Mouse (Mus musculus): ENCODE measurements at regions not wholly inside any gene's neighbourhood (a gene's known extent, or its start where the extent isn't known, plus 50 kb on each side); places are given as distances from the start of the nearest gene placed in this dataset.

- H3K27ac ChIP-seq (ENCODE audit: control insufficient read depth, low read depth, low read length) = no peak overlapping the region
- H3K4me1 ChIP-seq (ENCODE audit: control insufficient read depth in 1 of 2, insufficient read depth in 2 of 2, low read length in 2 of 2) = no peaks in the 10 kb centered on the region
- DNase-seq (ENCODE audit: low read depth, low spot score) = no peak
- H3K27me3 ChIP-seq (ENCODE audit: control insufficient read depth in 1 of 2, insufficient read depth in 2 of 2, low read length in 2 of 2) = no peaks in the 10 kb centered on the region
- H3K36me3 ChIP-seq (ENCODE audit: control insufficient read depth in 1 of 2, insufficient read depth in 2 of 2, low read length in 2 of 2) = no peaks in the 10 kb centered on the region
- no peaks in the 10 kb centered on the region for H3K79me2 ChIP-seq (ENCODE audit: control insufficient read depth, insufficient read depth, low read length, poor library complexity)
- H3K9ac ChIP-seq (ENCODE audit: control insufficient read depth, low read depth, low read length, poor library complexity, severe bottlenecking) = no peak overlapping the region
- TF ChIP-seq MYC (IDR thresholded peaks at IDR 0.05; ENCODE audit: low read depth, low read length) (no peak), ELF1 (IDR thresholded peaks at IDR 0.05; ENCODE audit: low read depth, low read length) (no peak), SMC3 (IDR thresholded peaks at IDR 0.05; ENCODE audit: low read depth, low read length) (no peak), POLR2AphosphoS2 (IDR thresholded peaks at IDR 0.05; ENCODE audit: low read length) (no peak), TBP (IDR thresholded peaks at IDR 0.05; ENCODE audit: low read depth, low read length) (no peak), MEF2A (IDR thresholded peaks at IDR 0.05; ENCODE audit: extremely low read depth, insufficient replicate concordance, low read depth, low read length, poor library complexity, severe bottlenecking) (no peak), ZMIZ1 (IDR thresholded peaks at IDR 0.05; ENCODE audit: low read depth, low read length) (no peak), JUND (IDR thresholded peaks at IDR 0.05; ENCODE audit: low read depth, low read length) (no peak), EP300 (IDR thresholded peaks at IDR 0.05; ENCODE audit: low read depth in 1 of 2, low read length in 2 of 2) (no peak), UBTF (IDR thresholded peaks at IDR 0.05; ENCODE audit: borderline replicate concordance, insufficient read depth, low read depth, low read length) (no peak), MAFK (IDR thresholded peaks at IDR 0.05; ENCODE audit: borderline replicate concordance, low read depth, low read length) (no peak)
- no peaks in the 10 kb centered on the region for H3K9me3 ChIP-seq (replicated peaks; ENCODE audit: insufficient read depth, low read length)
- no peak overlapping the region for H3K4me3 ChIP-seq (ENCODE audit: control insufficient read depth in 1 of 2, insufficient read depth in 1 of 2, low read depth in 2 of 2, low read length in 2 of 2)
Observed at GRCm38 (mm10) chr7:133484430-133484841, 117.5 kb downstream of the Tex36 start.

- TF ChIP-seq NRF1 (IDR thresholded peaks at IDR 0.05; ENCODE audit: insufficient read depth, low read depth, low read length, poor library complexity, severe bottlenecking) = no peak
- no peak for TF ChIP-seq UBTF (IDR thresholded peaks at IDR 0.05; ENCODE audit: borderline replicate concordance, insufficient read depth, low read depth, low read length)
- TF ChIP-seq CHD1 (IDR thresholded peaks at IDR 0.05; ENCODE audit: low read depth, low read length) = no peak
- TF ChIP-seq MAZ (IDR thresholded peaks at IDR 0.05; ENCODE audit: low read depth, low read length) = no peak
- TF ChIP-seq ZMIZ1 (IDR thresholded peaks at IDR 0.05; ENCODE audit: low read depth, low read length) = no peak
- TF ChIP-seq RCOR1 (IDR thresholded peaks at IDR 0.05; ENCODE audit: low read depth, low read length) = no peak
- no peak for TF ChIP-seq EP300 (IDR thresholded peaks at IDR 0.05; ENCODE audit: low read depth in 1 of 2, low read length in 2 of 2)
- no peak for TF ChIP-seq SMC3 (IDR thresholded peaks at IDR 0.05; ENCODE audit: low read depth, low read length)
- TF ChIP-seq SIN3A (IDR thresholded peaks at IDR 0.05; ENCODE audit: low read length) = no peak
- Histone ChIP-seq H3K4me3 (ENCODE audit: control insufficient read depth in 1 of 2, insufficient read depth in 1 of 2, low read depth in 2 of 2, low read length in 2 of 2) (no peak overlapping the region), H3K9me3 (replicated peaks; ENCODE audit: insufficient read depth, low read length) (no peaks in the 10 kb centered on the region), H3K36me3 (ENCODE audit: control insufficient read depth in 1 of 2, insufficient read depth in 2 of 2, low read length in 2 of 2) (no peaks in the 10 kb centered on the region), H3K79me2 (ENCODE audit: control insufficient read depth, insufficient read depth, low read length, poor library complexity) (no peaks in the 10 kb centered on the region), H3K27me3 (ENCODE audit: control insufficient read depth in 1 of 2, insufficient read depth in 2 of 2, low read length in 2 of 2) (no peaks in the 10 kb centered on the region), H3K9ac (ENCODE audit: control insufficient read depth, low read depth, low read length, poor library complexity, severe bottlenecking) (no peak overlapping the region), H3K4me1 (ENCODE audit: control insufficient read depth in 1 of 2, insufficient read depth in 2 of 2, low read length in 2 of 2) (no peaks in the 10 kb centered on the region), H3K27ac (ENCODE audit: control insufficient read depth, low read depth, low read length) (no peak overlapping the region)
- no peak for DNase-seq (ENCODE audit: low read depth, low spot score)
Observed at GRCm38 (mm10) chr7:133481529-133481928, 120.4 kb downstream of the Tex36 start.
